Mouse (Mus musculus): ENCODE results near the gene Gpr3. TPM values are rescaled to one million over a fixed set of nuclear protein-coding genes. Genes with fewer than 3 reads are reported as not detected.
A peak's percentile ranks its signal among the peaks of the same experiment; 100 is the strongest.

The Gpr3 gene
- polyA plus RNA-seq, 1 experiment from 2014 or later, result 0.51 TPM

- WGBS, result 96% methylated on average over 5 of the region's 5 CpGs
- H3K4me1 ChIP-seq, result peaks cover 39% of the 10 kb centered on the region
- H3K4me3 ChIP-seq, result no peak overlapping the region
- H3K9me3 ChIP-seq (replicated peaks), result no peaks in the 10 kb centered on the region
- DNase-seq (ENCODE audit: low spot score), result no peak
- H3K27ac ChIP-seq, result no peak overlapping the region
- H3K36me3 ChIP-seq, result peaks cover 82% of the 10 kb centered on the region
- no peaks in the 10 kb centered on the region for H3K27me3 ChIP-seq (ENCODE audit: low read depth, poor library complexity, severe bottlenecking)
Observed at GRCm38 (mm10) chr4:133186856-133187255, 25.5 kb downstream of the Gpr3 start.

DNA sequence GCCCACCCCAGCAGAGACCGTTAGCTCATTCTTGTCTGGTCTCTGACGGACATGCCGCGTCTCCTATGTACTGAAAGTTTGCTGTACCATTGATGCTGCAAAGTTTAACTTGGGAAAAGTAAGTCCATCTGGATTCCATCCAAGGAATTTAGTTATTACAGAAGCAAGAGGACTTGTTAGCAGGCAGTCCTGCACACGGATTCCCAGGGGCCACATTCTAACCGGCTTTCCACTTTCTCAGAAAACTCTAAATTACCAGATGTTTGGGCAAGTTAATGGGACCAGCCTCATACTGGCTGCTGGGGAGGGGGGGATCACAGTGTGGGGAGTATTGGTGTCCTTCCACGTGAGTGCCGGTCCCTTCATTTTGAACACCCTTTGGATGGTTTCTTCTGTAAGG is 26.4 kb downstream of the Gpr3 start:
- Histone ChIP-seq H3K36me3 (peaks cover 82% of the 10 kb centered on the region), H3K9me3 (replicated peaks) (no peaks in the 10 kb centered on the region), H3K4me3 (peak overlapping the region; percentile 17; the same call in 1 of the 2 replicates), H3K4me1 (peaks cover 39% of the 10 kb centered on the region), H3K27me3 (ENCODE audit: low read depth, poor library complexity, severe bottlenecking) (no peaks in the 10 kb centered on the region), H3K27ac (peak overlapping the region; percentile 81)
- no peak for DNase-seq (ENCODE audit: low spot score)
- WGBS, result 80% methylated on average over 8 of the region's 8 CpGs

GRCm38 (mm10) chr4:133184898-133185665 is 27.3 kb downstream of the Gpr3 start:
- Histone ChIP-seq H3K27ac (peak overlapping the region; percentile 81), H3K4me3 (peak overlapping the region; percentile 17; the same call in 1 of the 2 replicates), H3K4me1 (peaks cover 39% of the 10 kb centered on the region), H3K36me3 (peaks cover 77% of the 10 kb centered on the region), H3K9me3 (replicated peaks) (no peaks in the 10 kb centered on the region), H3K27me3 (ENCODE audit: low read depth, poor library complexity, severe bottlenecking) (no peaks in the 10 kb centered on the region)
- WGBS, result 32% methylated on average over 15 of the region's 15 CpGs
- DNase-seq (ENCODE audit: low spot score), result no peak

DNA sequence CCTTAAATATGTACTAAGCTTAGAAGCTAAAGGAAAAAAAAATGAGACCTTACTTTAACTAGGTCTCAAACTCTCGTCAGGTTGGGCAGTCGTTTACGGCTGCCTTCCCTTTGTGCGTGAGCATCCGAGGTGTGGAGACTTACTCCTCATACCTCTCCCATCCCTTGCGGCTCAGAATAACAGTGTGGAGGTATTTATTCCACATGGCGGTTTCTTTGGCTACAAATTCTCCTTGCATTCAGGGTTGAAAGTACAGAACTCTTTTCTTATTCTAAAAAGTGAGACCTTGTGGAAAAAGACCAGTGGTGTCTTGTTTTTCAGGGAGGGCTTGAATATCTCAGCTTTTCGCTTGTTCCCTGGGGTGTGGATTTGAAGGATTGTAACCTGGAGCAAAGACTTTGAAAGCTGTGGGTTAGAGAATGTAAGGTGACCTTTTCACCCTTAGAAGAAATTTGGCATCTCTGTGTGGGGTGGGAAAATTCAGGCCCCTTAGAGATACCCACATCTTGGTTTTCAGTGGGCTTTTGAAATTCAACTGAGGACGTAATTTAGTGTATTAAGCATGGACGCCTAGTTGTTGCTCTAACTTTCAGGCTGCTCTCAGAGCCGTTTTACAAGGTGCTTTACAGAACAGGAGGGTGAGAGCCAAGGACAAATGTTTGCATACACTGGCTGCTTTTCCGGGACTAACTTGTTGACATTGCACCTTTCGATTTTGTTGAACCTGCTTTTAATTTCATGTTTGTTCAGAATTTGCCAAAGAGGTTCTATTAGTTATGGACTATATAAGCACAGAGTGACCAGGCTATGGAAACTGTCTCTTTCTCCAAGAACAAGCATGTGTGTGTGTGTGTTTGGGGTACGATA is 28.1 kb downstream of the Gpr3 start:
- WGBS, result 37% methylated on average over 14 of the region's 14 CpGs

DNA sequence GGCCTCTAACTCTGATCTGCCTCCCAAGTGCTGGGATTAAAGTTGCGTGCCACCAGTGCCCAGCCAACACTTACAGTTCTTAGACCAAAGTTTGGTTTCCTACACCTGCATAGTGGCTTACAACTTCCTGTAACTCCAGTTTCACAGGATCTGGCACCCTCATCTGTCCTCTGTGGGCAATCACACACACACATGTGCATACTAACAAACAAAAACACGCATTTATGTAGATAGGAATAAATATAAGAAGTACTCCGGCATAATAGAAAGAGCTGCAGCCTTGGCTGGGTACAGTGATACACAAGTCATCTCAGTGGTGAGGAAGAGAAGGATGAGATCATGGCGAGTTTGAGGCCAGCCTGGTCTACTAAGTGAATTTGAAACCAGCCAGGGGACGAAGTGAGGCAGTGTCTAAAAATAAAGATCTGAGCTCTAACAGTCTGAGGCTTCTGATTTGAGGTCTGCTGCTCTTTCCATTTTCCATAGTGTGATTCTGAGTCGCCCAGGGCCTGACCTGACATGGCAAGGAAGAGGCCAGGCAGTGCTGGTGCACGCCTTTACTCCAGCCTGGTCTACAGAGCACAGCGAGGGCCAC is 29.8 kb downstream of the Gpr3 start:
- no peak for DNase-seq (ENCODE audit: low spot score)
- Histone ChIP-seq H3K9me3 (replicated peaks) (no peaks in the 10 kb centered on the region), H3K27me3 (ENCODE audit: low read depth, poor library complexity, severe bottlenecking) (no peaks in the 10 kb centered on the region), H3K4me1 (peaks cover 37% of the 10 kb centered on the region), H3K4me3 (no peak overlapping the region), H3K27ac (peak overlapping the region; percentile 38; the same call in 1 of the 2 replicates), H3K36me3 (peaks cover 76% of the 10 kb centered on the region)
- WGBS, result 94% methylated on average over 8 of the region's 8 CpGs

More for the DNA sequence above, 28.1 kb downstream of the Gpr3 start:
- Histone ChIP-seq H3K27ac (peak overlapping the region; percentile 81), H3K36me3 (peaks cover 76% of the 10 kb centered on the region), H3K4me3 (no peak overlapping the region), H3K27me3 (ENCODE audit: low read depth, poor library complexity, severe bottlenecking) (no peaks in the 10 kb centered on the region), H3K9me3 (replicated peaks) (no peaks in the 10 kb centered on the region), H3K4me1 (peaks cover 37% of the 10 kb centered on the region)
- DNase-seq (ENCODE audit: low spot score), result no peak

DNA sequence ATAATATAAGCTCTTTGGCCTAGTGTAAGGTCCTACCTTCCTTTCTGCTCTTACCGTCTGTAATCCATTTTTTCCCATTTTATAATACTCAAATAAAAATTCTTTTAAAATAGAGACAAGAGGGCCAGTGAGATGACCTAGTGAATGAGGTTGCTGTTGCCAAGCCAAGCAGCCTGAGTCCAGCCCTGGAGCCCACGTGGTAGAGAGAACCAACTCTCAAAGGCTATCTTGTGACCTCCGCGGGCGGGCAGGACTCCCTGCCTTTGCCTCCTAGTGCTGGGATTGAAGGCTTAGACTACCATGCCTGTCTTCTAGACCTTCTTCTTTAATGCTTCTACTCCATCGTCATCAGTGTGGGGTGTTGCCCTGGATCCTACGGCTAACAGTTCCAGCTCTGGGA is 33.1 kb downstream of the Gpr3 start:
- peaks cover 38% of the 10 kb centered on the region for H3K4me1 ChIP-seq
- H3K4me3 ChIP-seq, result no peak overlapping the region
- H3K9me3 ChIP-seq (replicated peaks), result no peaks in the 10 kb centered on the region
- DNase-seq (ENCODE audit: low spot score), result no peak
- no peaks in the 10 kb centered on the region for H3K27me3 ChIP-seq (ENCODE audit: low read depth, poor library complexity, severe bottlenecking)
- 94% methylated on average over 7 of the region's 7 CpGs for WGBS
- peaks cover 62% of the 10 kb centered on the region for H3K36me3 ChIP-seq
- no peak overlapping the region for H3K27ac ChIP-seq

GRCm38 (mm10) chr4:133178305-133178704 is 34.0 kb downstream of the Gpr3 start:
- 93% methylated on average over 5 of the region's 5 CpGs for WGBS
- H3K27ac ChIP-seq, result no peak overlapping the region
- H3K4me3 ChIP-seq, result no peak overlapping the region
- H3K27me3 ChIP-seq (ENCODE audit: low read depth, poor library complexity, severe bottlenecking), result no peaks in the 10 kb centered on the region
- H3K9me3 ChIP-seq (replicated peaks), result no peaks in the 10 kb centered on the region
- H3K4me1 ChIP-seq, result peaks cover 32% of the 10 kb centered on the region
- H3K36me3 ChIP-seq, result peaks cover 62% of the 10 kb centered on the region
- DNase-seq (ENCODE audit: low spot score), result no peak

- Histone ChIP-seq H3K4me1 (peaks cover 27% of the 10 kb centered on the region), H3K36me3 (peaks cover 50% of the 10 kb centered on the region)
Observed at GRCm38 (mm10) chr4:133176761-133177403, 35.5 kb downstream of the Gpr3 start.

GRCm38 (mm10) chr4:133175998-133176760 is 36.2 kb downstream of the Gpr3 start:
- Histone ChIP-seq H3K27me3 (ENCODE audit: low read depth, poor library complexity, severe bottlenecking) (no peaks in the 10 kb centered on the region), H3K4me1 (peaks cover 27% of the 10 kb centered on the region), H3K36me3 (peaks cover 43% of the 10 kb centered on the region), H3K4me3 (no peak overlapping the region), H3K9me3 (replicated peaks) (no peaks in the 10 kb centered on the region), H3K27ac (peak overlapping the region; percentile 66; the same call in 1 of the 2 replicates)
- 48% methylated on average over 14 of the region's 14 CpGs for WGBS
- DNase-seq (ENCODE audit: low spot score), result peak; percentile 53

More at GRCm38 (mm10) chr4:133176761-133177403, 35.5 kb downstream of the Gpr3 start:
- 80% methylated on average over 18 of the region's 18 CpGs for WGBS
- Histone ChIP-seq H3K4me3 (no peak overlapping the region), H3K9me3 (replicated peaks) (no peaks in the 10 kb centered on the region), H3K27ac (peak overlapping the region; percentile 66; the same call in 1 of the 2 replicates), H3K27me3 (ENCODE audit: low read depth, poor library complexity, severe bottlenecking) (no peaks in the 10 kb centered on the region)
- DNase-seq (ENCODE audit: low spot score), result no peak

DNA sequence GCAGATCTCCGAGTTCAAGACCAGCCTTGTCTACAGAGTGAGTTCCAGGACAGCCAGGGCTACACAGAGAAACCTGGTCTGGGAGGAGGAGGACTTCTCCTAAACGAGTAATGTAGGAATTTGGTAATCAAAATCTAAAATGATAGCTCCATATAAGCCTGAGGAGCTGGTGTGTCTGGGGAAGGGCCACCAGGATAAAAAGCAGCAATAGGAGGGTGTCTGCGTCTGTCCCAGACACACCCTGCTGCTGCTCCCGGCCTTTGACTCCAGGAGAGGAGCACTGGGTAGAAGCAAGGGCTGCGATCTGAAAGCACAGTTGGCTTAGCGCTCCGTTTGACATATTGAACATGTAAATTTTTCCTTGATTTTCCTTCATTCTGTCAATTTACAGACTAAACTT is 37.1 kb downstream of the Gpr3 start:
- Histone ChIP-seq H3K27me3 (ENCODE audit: low read depth, poor library complexity, severe bottlenecking) (no peaks in the 10 kb centered on the region), H3K4me3 (no peak overlapping the region), H3K9me3 (replicated peaks) (no peaks in the 10 kb centered on the region), H3K36me3 (peaks cover 36% of the 10 kb centered on the region), H3K4me1 (peaks cover 27% of the 10 kb centered on the region), H3K27ac (no peak overlapping the region)
- WGBS, result 87% methylated on average over 7 of the region's 7 CpGs
- DNase-seq (ENCODE audit: low spot score), result no peak

DNA sequence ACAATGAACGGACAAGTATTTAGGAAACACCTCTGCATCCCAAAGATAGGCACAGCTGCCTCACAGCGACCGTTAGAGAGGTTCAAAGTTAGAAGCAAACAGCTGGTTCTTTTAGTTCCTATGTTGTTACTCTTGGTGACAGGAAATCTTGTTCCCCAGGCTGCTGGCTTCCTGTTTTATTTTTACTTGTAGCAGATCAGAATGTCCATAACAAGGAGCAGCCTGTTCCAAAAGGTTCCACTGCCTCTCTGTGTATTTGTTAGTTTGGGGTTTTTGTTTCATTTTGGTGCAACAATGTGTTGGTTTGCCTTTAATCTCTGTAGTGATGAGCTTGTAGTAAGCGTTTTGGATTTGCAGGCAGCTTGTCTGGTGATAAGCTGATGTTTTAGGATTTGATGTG is 38.0 kb downstream of the Gpr3 start:
- H3K36me3 ChIP-seq, result peaks cover 30% of the 10 kb centered on the region
- no peak overlapping the region for H3K4me3 ChIP-seq
- no peak for DNase-seq (ENCODE audit: low spot score)
- H3K27me3 ChIP-seq (ENCODE audit: low read depth, poor library complexity, severe bottlenecking), result no peaks in the 10 kb centered on the region
- WGBS, result 72% methylated on average over 4 of the region's 4 CpGs
- H3K9me3 ChIP-seq (replicated peaks), result no peaks in the 10 kb centered on the region
- no peak overlapping the region for H3K27ac ChIP-seq
- H3K4me1 ChIP-seq, result peaks cover 27% of the 10 kb centered on the region

DNA sequence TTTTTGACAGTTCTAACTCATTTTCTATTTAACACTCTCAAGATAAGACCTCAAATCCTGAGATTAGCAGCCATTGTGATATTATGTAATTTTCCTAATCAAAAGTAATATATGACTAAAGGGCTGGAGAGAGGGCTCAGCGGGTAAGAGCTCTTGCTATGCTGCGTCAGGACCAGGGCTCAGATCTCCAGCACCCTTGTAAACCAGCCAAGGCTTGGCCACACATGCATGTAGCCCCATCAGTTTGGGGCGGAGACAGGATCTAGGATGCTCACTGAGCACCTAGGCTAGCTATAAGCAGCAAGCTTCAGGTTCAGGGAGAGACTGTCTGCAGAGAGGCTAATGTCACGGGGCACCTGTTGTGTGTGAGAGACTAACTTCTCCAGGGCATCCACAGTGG is 39.9 kb downstream of the Gpr3 start:
- WGBS, result 92% methylated on average over 4 of the region's 4 CpGs
- no peaks in the 10 kb centered on the region for H3K9me3 ChIP-seq (replicated peaks)
- peaks cover 27% of the 10 kb centered on the region for H3K4me1 ChIP-seq
- DNase-seq (ENCODE audit: low spot score), result no peak
- no peak overlapping the region for H3K4me3 ChIP-seq
- no peaks in the 10 kb centered on the region for H3K27me3 ChIP-seq (ENCODE audit: low read depth, poor library complexity, severe bottlenecking)
- H3K36me3 ChIP-seq, result peaks cover 16% of the 10 kb centered on the region
- no peak overlapping the region for H3K27ac ChIP-seq

Data from limb, embryonic 10.5 days (tissue).